Mouse (Mus musculus): ENCODE results near the gene Cdh22. TPM values are rescaled to one million over a fixed set of nuclear protein-coding genes. Genes with fewer than 3 reads are reported as not detected.

The Cdh22 gene
- polyA plus RNA-seq, 1 experiment from 2014 or later, result 0.15 TPM

DNA sequence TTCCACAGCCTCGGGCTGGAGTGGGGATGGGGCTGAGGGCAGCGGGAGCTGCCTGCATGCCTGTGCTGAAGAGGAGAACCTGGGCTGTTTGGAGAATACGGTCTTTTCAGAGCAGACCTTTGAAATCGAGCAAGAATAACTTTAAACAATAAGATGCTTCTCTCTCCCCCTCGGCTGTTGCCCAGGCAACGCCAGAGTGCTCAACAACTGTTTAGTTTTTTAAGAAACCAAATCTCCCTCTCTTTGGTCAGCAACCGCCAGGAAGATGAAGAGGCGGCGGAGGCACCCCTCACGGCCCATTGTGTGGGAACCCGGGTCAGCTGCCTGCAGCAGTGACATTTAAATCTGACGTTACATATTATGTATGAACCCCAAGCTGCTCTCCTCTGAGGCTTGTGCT, 32.1 kb upstream of the Cdh22 start:
- no peak overlapping the region for H3K27ac ChIP-seq
- H3K9me3 ChIP-seq (replicated peaks), result no peaks in the 10 kb centered on the region
- no peak overlapping the region for H3K9ac ChIP-seq
- peaks cover 40% of the 10 kb centered on the region for H3K27me3 ChIP-seq
- no peaks in the 10 kb centered on the region for H3K36me3 ChIP-seq
- no peak for ATAC-seq (replicated peaks; ENCODE audit: insufficient number of reproducible peaks, insufficient read depth, low FRiP score, low read depth)
- WGBS, result 28% methylated on average over 12 of the region's 12 CpGs
- no peak overlapping the region for H3K4me2 ChIP-seq
- no peak overlapping the region for H3K4me3 ChIP-seq
- H3K4me1 ChIP-seq (replicated peaks), result peaks cover 15% of the 10 kb centered on the region

GRCm38 (mm10) chr2:165263861-165264260, 29.2 kb upstream of the Cdh22 start:
- ATAC-seq (replicated peaks; ENCODE audit: insufficient number of reproducible peaks, insufficient read depth, low FRiP score, low read depth), result no peak
- 68% methylated on average over 7 of the region's 7 CpGs for WGBS
- no peak overlapping the region for H3K27ac ChIP-seq
- H3K9ac ChIP-seq, result no peak overlapping the region
- H3K9me3 ChIP-seq (replicated peaks), result no peaks in the 10 kb centered on the region
- H3K4me1 ChIP-seq (replicated peaks), result no peaks in the 10 kb centered on the region
- H3K4me2 ChIP-seq, result no peak overlapping the region
- H3K36me3 ChIP-seq, result no peaks in the 10 kb centered on the region
- peaks cover 61% of the 10 kb centered on the region for H3K27me3 ChIP-seq
- no peak overlapping the region for H3K4me3 ChIP-seq

DNA sequence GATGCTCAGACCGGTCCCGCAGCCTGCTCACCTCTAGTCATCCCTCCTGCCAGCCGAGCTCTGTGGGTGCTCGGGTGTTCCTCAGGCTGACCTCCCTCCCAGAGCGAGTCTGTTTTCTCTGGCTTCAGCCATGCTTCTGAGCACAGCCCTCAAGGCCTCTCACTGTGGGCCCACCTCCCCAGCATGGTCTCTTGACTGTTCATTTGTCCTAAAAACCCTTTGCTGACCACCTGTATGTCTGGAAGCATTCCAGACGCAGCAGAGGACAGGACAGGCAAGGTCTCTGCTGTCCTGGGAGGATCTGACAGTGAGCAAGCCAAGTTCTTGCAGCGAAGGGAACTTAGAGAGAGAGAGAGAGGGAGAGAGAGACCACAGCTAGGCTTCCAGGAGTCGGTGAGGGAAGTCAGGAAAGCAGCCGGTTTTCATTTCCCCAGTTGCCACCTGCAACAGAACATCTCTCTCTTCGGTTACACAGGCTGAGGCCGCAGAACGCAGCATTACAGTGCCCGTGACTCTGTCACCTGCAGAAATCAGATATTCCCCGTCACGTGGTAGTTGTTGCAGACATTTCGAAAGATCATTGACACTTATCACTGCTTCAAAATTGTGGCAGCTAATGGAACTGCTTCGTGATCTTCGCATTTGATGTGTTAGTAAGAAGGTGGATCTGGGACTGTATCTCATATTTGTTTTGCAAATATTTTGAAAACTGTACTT, 27.8 kb upstream of the Cdh22 start:
- H3K4me3 ChIP-seq, result no peak overlapping the region
- H3K9me3 ChIP-seq (replicated peaks), result no peaks in the 10 kb centered on the region
- 52% methylated on average over 18 of the region's 18 CpGs for WGBS
- H3K27ac ChIP-seq, result no peak overlapping the region
- H3K27me3 ChIP-seq, result peaks cover 70% of the 10 kb centered on the region
- H3K4me2 ChIP-seq, result no peak overlapping the region
- H3K36me3 ChIP-seq, result no peaks in the 10 kb centered on the region
- H3K4me1 ChIP-seq (replicated peaks), result no peaks in the 10 kb centered on the region
- no peak overlapping the region for H3K9ac ChIP-seq
- no peak for ATAC-seq (replicated peaks; ENCODE audit: insufficient number of reproducible peaks, insufficient read depth, low FRiP score, low read depth)

DNA sequence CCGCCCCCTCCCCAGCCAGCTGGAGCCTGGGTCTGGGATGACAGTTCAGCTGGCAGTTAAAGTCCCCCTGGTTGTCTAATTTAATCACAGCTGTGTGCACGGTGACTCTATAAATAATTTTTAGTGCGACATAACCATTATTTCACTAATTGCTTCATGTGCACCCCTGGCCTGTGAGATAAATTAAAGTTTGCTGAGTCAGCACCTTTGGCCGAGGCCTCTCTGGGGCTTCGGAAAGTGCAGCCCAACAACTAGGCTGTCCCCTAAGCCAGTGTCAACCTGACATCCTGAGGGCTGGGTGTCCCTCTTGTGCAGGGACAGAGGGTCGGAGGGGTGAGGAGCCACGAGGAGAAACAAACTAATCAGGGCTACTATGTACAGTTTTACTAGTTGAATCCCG, 25.2 kb upstream of the Cdh22 start:
- Histone ChIP-seq H3K4me1 (replicated peaks) (no peaks in the 10 kb centered on the region), H3K9ac (no peak overlapping the region), H3K4me2 (no peak overlapping the region), H3K9me3 (replicated peaks) (no peaks in the 10 kb centered on the region), H3K4me3 (no peak overlapping the region), H3K36me3 (no peaks in the 10 kb centered on the region), H3K27me3 (peaks cover 83% of the 10 kb centered on the region), H3K27ac (no peak overlapping the region)
- WGBS, result 76% methylated on average over 8 of the region's 8 CpGs
- no peak for ATAC-seq (replicated peaks; ENCODE audit: insufficient number of reproducible peaks, insufficient read depth, low FRiP score, low read depth)

GRCm38 (mm10) chr2:165258321-165258720, 23.7 kb upstream of the Cdh22 start:
- Histone ChIP-seq H3K36me3 (no peaks in the 10 kb centered on the region), H3K9ac (no peak overlapping the region), H3K4me1 (replicated peaks) (no peaks in the 10 kb centered on the region), H3K9me3 (replicated peaks) (no peaks in the 10 kb centered on the region), H3K27ac (no peak overlapping the region), H3K4me3 (no peak overlapping the region), H3K27me3 (peaks cover 85% of the 10 kb centered on the region), H3K4me2 (no peak overlapping the region)
- no peak for ATAC-seq (replicated peaks; ENCODE audit: insufficient number of reproducible peaks, insufficient read depth, low FRiP score, low read depth)
- 73% methylated on average over 6 of the region's 6 CpGs for WGBS

DNA sequence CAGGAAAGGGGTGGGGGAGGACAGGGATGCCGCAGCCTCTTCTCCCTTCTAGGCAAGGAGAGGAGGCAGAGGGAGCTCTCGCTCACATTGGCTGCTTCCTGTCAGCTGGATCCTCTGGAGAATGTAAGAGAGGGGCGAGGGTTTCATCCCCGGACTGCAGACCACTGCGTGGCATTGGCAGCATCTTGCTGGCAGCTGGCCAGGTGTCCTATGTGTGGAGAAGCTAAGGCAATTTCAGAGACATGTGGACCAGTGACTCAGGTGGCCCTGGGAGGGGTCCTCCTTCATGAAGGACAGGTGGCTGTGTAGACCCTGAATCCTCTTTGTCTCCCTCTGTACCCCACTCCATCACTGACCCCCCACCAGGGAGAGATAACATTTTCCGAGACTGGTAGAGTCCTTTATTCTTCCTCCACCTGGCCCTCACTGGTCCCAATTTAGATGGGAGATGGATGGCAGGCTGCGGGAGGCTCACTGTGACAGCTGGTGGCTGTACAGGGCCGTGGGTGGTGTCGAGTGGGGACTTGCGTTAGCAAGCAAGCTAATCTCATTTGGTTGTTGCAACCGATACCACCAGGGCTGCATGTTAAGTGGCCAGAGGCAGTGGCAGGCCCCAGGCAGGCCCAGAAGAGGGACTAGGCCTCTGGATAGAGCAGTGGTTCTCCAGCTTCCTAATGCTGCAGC, 22.6 kb upstream of the Cdh22 start:
- Histone ChIP-seq H3K27ac (no peak overlapping the region), H3K36me3 (no peaks in the 10 kb centered on the region), H3K4me3 (no peak overlapping the region), H3K27me3 (peaks cover 85% of the 10 kb centered on the region), H3K4me1 (replicated peaks) (no peaks in the 10 kb centered on the region), H3K4me2 (no peak overlapping the region), H3K9me3 (replicated peaks) (no peaks in the 10 kb centered on the region), H3K9ac (no peak overlapping the region)
- 39% methylated on average over 11 of the region's 11 CpGs for WGBS
- no peak for ATAC-seq (replicated peaks; ENCODE audit: insufficient number of reproducible peaks, insufficient read depth, low FRiP score, low read depth)

DNA sequence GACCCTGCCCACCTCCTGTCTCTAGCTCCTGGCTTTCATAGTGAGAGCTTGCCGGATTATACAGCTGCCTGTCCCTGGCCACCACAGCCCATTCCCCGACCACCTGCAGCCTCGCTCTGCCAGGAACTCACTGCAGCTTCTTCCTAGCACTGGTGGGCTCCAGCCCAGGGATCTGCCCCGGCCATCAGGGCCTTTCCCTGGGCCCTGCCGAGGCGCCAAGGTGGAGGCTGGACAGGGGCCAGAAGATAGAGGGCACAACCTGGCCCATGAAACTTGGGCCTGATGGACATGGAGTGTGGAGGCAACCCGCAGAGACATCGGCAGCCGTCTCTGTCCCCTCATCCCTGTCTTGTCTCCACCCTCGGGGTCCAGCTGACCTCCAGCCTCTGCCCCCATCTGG, 21.6 kb upstream of the Cdh22 start:
- H3K27me3 ChIP-seq, result peaks cover 83% of the 10 kb centered on the region
- H3K27ac ChIP-seq, result no peak overlapping the region
- no peak overlapping the region for H3K4me3 ChIP-seq
- 62% methylated on average over 10 of the region's 10 CpGs for WGBS
- H3K9me3 ChIP-seq (replicated peaks), result no peaks in the 10 kb centered on the region
- H3K36me3 ChIP-seq, result no peaks in the 10 kb centered on the region
- no peak overlapping the region for H3K4me2 ChIP-seq
- H3K4me1 ChIP-seq (replicated peaks), result no peaks in the 10 kb centered on the region
- H3K9ac ChIP-seq, result no peak overlapping the region
- no peak for ATAC-seq (replicated peaks; ENCODE audit: insufficient number of reproducible peaks, insufficient read depth, low FRiP score, low read depth)

DNA sequence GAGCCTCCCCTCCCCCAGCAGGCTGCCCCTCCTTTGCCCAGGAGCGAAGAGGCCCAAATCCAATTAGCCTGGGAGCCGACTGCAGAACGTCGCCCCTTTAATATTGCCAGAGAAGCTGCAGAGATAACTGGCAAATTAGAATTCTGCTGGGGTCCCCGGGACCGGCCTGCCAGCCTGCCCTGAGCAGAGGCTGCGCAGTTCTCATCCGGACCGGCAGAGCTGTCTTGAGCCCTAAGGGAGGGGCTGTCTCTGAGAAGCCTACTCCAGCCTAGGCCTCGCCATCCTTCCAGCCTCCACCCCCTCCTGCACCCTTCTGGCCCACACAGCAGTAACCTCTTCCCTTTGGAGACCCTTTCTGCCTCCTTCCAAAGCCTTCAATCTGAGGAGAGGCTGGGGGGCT, 19.2 kb upstream of the Cdh22 start:
- Histone ChIP-seq H3K4me3 (no peak overlapping the region), H3K36me3 (no peaks in the 10 kb centered on the region), H3K9me3 (replicated peaks) (no peaks in the 10 kb centered on the region), H3K9ac (no peak overlapping the region), H3K4me1 (replicated peaks) (no peaks in the 10 kb centered on the region), H3K27ac (no peak overlapping the region), H3K4me2 (no peak overlapping the region), H3K27me3 (peaks cover 86% of the 10 kb centered on the region)
- WGBS, result 15% methylated on average over 10 of the region's 10 CpGs
- ATAC-seq (replicated peaks; ENCODE audit: insufficient number of reproducible peaks, insufficient read depth, low FRiP score, low read depth), result no peak

DNA sequence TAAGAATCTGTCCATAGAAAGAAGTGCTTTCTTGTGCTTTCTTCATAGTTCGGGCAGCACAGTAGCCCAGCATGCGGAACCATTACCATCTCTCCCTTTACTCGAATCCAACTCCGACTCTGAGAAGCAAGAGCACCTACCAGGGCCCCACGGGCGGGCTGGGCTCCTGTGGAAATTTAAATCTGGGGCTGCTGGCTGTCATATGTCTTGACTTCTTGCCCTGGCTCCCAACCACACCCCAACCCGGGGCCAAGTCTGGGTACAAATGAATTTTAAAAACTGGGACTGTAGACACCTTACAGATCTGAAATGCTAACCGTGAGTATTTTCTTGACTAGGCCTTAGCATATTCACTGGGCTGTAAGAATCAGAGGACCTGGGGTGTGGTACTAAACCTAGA, 18.6 kb upstream of the Cdh22 start:
- Histone ChIP-seq H3K4me3 (no peak overlapping the region), H3K4me2 (no peak overlapping the region), H3K4me1 (replicated peaks) (no peaks in the 10 kb centered on the region), H3K9ac (no peak overlapping the region), H3K27ac (no peak overlapping the region), H3K9me3 (replicated peaks) (no peaks in the 10 kb centered on the region), H3K36me3 (no peaks in the 10 kb centered on the region), H3K27me3 (peaks cover 89% of the 10 kb centered on the region)
- WGBS, result 65% methylated on average over 8 of the region's 8 CpGs
- no peak for ATAC-seq (replicated peaks; ENCODE audit: insufficient number of reproducible peaks, insufficient read depth, low FRiP score, low read depth)

- H3K4me1 ChIP-seq (replicated peaks), result no peaks in the 10 kb centered on the region
- ATAC-seq (replicated peaks; ENCODE audit: insufficient number of reproducible peaks, insufficient read depth, low FRiP score, low read depth), result no peak
- 49% methylated on average over 9 of the region's 9 CpGs for WGBS
- no peak overlapping the region for H3K9ac ChIP-seq
- peaks cover 89% of the 10 kb centered on the region for H3K27me3 ChIP-seq
- H3K4me2 ChIP-seq, result no peak overlapping the region
- no peaks in the 10 kb centered on the region for H3K36me3 ChIP-seq
- no peak overlapping the region for H3K27ac ChIP-seq
- H3K4me3 ChIP-seq, result no peak overlapping the region
- H3K9me3 ChIP-seq (replicated peaks), result no peaks in the 10 kb centered on the region
Observed at GRCm38 (mm10) chr2:165252801-165253200, 18.1 kb upstream of the Cdh22 start.

DNA sequence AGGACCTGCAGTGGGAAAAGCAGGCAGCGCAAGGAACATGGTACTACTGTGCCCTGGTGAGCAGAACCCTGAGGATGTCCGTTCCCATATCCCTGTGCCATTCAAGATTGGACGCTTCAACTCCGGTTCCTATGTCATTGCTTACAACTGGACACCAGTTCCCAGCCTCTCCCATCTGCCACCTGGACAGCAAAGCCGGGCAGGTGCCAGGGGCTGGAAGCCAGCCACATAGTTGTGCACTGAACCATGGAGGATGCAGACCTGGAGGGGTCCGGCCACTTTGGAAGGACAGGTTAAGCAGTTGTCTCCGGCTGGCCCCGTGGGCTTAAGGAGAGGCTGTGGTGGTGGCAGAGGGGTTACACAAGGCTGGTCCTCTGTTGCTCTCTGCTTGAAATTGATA, 17.7 kb upstream of the Cdh22 start:
- ATAC-seq (replicated peaks; ENCODE audit: insufficient number of reproducible peaks, insufficient read depth, low FRiP score, low read depth), result no peak
- H3K27me3 ChIP-seq, result peaks cover 89% of the 10 kb centered on the region
- no peak overlapping the region for H3K27ac ChIP-seq
- no peak overlapping the region for H3K4me2 ChIP-seq
- H3K4me1 ChIP-seq (replicated peaks), result no peaks in the 10 kb centered on the region
- H3K4me3 ChIP-seq, result no peak overlapping the region
- H3K9ac ChIP-seq, result no peak overlapping the region
- 79% methylated on average over 8 of the region's 8 CpGs for WGBS
- no peaks in the 10 kb centered on the region for H3K36me3 ChIP-seq
- H3K9me3 ChIP-seq (replicated peaks), result no peaks in the 10 kb centered on the region

GRCm38 (mm10) chr2:165250903-165251302, 16.2 kb upstream of the Cdh22 start:
- no peaks in the 10 kb centered on the region for H3K9me3 ChIP-seq (replicated peaks)
- no peaks in the 10 kb centered on the region for H3K36me3 ChIP-seq
- no peak overlapping the region for H3K4me3 ChIP-seq
- ATAC-seq (replicated peaks; ENCODE audit: insufficient number of reproducible peaks, insufficient read depth, low FRiP score, low read depth), result no peak
- 39% methylated on average over 1 of the region's 1 CpGs for WGBS
- H3K4me1 ChIP-seq (replicated peaks), result no peaks in the 10 kb centered on the region
- no peak overlapping the region for H3K4me2 ChIP-seq
- H3K27me3 ChIP-seq, result peaks cover 88% of the 10 kb centered on the region
- H3K9ac ChIP-seq, result no peak overlapping the region
- no peak overlapping the region for H3K27ac ChIP-seq
